Mouse (Mus musculus) brain, embryonic 14.5 days (tissue): ENCODE results near the gene Rtp2. TPM values are rescaled to one million over a fixed set of nuclear protein-coding genes. Genes with fewer than 3 reads are reported as not detected.
A peak's percentile ranks its signal among the peaks of the same experiment; 100 is the strongest.
"Not testable (repeated sequence)": the region's sequence is repeated elsewhere in the genome, so short reads cannot be mapped to it uniquely, and the experiment has no call there.

Source experiments
- DNase-seq: peaks from one replicate; pipeline ENCODE4 v3.0.0-alpha.2; 2011; ENCODE audit warnings: low read depth
- CTCF ChIP-seq: fragments of 200-500 bp; IDR thresholded peaks from 2 replicates; pipeline ENCODE4 v1.5.1; 2012; ENCODE audit warnings: inconsistent platforms, mild to moderate bottlenecking, moderate library complexity, borderline replicate concordance; ENCODE audit not compliant: insufficient read depth, insufficient read length; ENCODE audit errors: extremely low read depth
- POLR2A ChIP-seq: fragments of 200-500 bp; IDR thresholded peaks from 2 replicates; pipeline ENCODE4 v1.6.1; 2012; ENCODE audit warnings: mild to moderate bottlenecking, inconsistent platforms, borderline replicate concordance; ENCODE audit not compliant: poor library complexity, insufficient read depth, insufficient read length, severe bottlenecking; ENCODE audit errors: extremely low read depth
- polyA plus RNA-seq: library from polyadenylated mRNA; depleted of rRNA; stranded (reverse); fragments of >200 nt; gene quantifications from 2 replicates; pipeline ENCODE4 v1.2.3, GENCODE M21; 2012

The Rtp2 gene
- polyA plus RNA-seq, 1 experiment, result 0.07 TPM

DNA sequence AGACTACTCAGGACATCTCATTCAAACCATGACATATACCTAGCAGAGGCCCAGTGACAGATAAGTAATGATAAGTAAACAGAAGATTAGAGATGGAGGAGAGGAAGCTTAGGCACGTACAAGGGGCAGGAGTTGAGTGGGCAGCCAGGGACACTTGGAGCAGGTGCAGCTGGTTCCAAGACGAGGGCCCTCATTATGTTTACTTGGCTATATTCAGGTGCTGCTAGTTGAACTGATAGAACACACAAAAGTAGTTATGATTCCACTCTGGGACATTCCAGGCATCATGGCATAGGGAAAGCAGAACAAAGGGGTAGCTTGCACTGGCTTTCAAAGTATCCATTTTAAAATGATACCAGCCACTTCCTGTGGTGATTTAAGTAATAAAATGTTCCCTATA lies 2.2 kb upstream of the Rtp2 start:
- no peak for DNase-seq
- TF ChIP-seq CTCF (no peak), POLR2A (no peak)

GRCm38 (mm10) chr16:23931275-23931674 lies 919 bp downstream of the Rtp2 start:
- DNase-seq, result peak; percentile 11
- TF ChIP-seq POLR2A, result no peak
- no peak for TF ChIP-seq CTCF

DNA sequence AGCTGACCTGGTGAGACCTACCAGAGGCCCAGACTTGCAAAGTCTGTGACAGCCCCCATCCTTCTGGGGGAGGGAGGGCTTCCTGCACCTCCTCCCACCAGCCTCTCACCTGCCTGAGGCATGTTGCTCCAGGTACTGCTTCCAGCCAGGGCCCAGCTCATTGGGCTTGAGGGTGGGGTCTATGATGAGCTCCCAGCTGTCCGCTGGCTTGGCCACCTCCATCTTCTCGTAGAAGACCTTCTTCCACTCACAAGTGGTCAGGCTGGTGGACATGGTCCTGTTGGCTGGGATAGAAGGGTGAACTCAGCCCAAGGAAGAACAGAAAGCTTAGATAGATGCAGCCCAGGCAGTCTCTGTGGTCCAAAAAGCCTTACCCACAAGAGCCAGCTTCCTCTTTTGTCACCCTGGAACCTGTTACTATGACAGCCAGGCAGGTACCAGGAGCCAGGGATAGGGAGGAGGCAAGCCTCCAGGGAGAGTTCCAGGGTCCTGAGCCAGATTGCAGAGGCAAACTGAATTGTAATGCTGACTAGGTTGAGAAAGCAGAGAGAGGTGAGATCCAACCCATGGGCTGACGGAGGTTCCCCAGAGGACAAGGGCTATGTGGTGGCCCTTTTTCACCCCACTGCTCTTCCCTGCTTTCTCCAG lies 1.6 kb downstream of the Rtp2 start:
- TF ChIP-seq CTCF (no peak), POLR2A (no peak)
- no peak for DNase-seq

DNA sequence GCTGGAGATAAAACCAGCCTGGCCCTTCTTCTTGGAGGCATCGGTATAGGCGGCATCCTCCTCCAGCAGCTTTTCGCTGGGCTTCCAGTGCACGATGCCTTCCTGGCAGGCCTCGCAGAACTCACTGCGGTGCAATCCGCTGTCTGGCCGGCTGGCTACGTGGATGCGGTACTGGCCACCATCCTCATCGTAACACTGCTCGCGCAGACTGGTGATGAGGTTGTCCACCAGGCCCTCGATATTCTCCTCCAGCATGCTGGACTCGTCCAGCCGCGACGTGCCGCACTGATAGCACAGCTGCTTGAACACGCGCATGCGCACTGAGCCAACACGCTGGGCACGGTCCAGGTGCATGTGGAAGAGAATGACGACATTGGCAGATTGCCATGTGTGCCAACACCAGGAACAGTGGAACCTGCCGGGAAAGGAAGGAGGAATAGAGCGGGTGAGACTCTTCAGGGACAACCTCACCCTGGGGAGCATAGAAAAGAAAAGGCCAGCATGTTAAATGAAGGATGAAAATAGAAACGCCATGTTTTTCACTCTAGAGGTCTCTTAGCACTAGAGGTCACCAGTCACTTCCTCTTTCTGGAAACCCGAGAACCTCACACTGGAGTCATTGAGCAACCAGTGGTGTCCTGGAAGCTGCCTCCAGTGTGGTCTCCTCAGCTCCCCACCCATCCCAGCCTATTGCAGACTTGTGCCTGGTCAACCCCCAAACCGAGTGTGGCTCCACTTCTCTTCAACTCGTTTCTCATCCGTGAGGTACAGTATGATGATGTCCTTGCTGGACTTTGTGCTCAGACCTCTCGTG lies 4.7 kb downstream of the Rtp2 start:
- TF ChIP-seq POLR2A (no peak), CTCF (no peak)

GRCm38 (mm10) chr16:23922906-23923305 lies 9.3 kb downstream of the Rtp2 start:
- TF ChIP-seq POLR2A (no peak), CTCF (no peak)
- no peak for DNase-seq

More for the DNA sequence above, 4.7 kb downstream of the Rtp2 start:
- DNase-seq, result peak; percentile 7

- no peak for DNase-seq
- no peak for TF ChIP-seq POLR2A
- no peak for TF ChIP-seq CTCF
Observed at GRCm38 (mm10) chr16:23921697-23922096, 10.5 kb downstream of the Rtp2 start.

DNA sequence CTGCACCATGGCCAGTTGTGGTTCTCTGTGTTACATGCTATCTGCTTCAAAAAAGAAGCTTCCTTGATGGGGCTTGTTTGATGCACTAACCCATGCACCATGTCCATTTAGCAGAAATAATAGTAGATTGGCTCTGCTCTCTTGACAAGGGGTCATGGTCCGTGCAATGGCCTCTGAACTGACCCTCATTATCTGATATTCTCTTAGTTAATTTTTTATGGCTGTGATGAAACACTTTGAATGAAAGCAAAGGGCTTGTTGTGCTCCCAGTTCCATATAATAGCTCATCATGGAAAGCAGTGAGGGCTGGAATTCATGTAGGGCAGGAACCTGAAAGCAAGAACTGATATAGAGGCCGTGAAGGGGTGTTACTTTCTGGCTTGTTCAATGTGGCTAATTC lies 12.8 kb downstream of the Rtp2 start:
- no peak for DNase-seq
- no peak for TF ChIP-seq CTCF
- TF ChIP-seq POLR2A, result no peak

DNA sequence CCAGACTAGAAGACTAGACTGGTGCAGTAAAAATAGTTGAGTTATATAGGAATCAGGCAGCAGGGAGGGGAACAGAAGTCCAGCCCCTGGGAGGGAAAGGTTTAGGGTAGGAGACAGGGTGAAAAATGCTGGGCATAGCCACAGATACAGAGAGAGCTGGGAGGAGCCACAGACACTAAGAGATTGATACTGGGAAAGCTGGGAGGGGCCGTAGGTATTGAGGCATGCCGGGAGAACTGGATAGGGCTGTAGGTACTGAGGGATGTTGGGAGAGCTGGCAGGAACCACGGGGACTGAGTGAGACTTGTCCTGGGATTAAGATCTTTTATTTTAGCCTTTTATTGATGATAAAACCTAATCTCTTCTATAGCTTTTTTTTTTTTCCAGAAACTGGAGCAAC lies 18.8 kb downstream of the Rtp2 start:
- TF ChIP-seq POLR2A, result no peak
- DNase-seq, result no peak

DNA sequence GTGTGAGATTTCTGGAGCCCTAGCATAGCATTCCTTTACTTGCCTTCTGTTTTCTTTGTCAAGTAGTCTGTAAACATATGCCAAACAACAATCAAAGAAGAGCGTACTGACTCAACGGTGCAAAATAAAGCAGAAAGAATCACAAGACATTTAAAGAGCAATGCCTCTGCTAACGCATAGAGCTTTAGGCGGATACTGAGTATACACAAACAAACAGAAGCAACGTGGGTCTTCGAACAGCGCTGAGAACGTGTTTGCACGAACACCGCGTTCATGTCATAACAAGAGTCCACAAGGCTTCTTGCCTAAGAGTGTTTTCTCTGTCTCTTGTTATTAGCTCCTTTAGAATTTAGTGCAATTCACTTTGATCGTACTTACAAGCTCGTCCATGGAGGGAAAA lies 19.5 kb downstream of the Rtp2 start:
- TF ChIP-seq CTCF (no peak), POLR2A (no peak)
- DNase-seq, result peak; percentile 13

DNA sequence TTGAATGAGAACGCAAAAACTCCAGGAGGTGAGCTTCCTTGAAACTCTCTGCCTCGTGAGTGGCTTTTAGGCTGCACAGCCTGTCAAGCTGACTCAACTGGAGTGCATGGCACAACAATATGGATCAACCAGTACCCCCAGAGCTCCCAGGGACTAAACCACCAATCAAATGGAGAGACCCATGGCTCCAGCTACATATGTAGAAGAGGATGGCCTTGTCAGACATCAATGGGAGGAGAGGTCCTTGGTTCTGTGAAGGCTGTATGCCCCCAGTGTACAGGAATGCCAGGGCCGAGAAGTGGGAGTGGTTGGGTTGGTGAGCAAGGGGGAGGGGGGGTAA lies 23.2 kb downstream of the Rtp2 start:
- DNase-seq, result not testable (repeated sequence)

DNA sequence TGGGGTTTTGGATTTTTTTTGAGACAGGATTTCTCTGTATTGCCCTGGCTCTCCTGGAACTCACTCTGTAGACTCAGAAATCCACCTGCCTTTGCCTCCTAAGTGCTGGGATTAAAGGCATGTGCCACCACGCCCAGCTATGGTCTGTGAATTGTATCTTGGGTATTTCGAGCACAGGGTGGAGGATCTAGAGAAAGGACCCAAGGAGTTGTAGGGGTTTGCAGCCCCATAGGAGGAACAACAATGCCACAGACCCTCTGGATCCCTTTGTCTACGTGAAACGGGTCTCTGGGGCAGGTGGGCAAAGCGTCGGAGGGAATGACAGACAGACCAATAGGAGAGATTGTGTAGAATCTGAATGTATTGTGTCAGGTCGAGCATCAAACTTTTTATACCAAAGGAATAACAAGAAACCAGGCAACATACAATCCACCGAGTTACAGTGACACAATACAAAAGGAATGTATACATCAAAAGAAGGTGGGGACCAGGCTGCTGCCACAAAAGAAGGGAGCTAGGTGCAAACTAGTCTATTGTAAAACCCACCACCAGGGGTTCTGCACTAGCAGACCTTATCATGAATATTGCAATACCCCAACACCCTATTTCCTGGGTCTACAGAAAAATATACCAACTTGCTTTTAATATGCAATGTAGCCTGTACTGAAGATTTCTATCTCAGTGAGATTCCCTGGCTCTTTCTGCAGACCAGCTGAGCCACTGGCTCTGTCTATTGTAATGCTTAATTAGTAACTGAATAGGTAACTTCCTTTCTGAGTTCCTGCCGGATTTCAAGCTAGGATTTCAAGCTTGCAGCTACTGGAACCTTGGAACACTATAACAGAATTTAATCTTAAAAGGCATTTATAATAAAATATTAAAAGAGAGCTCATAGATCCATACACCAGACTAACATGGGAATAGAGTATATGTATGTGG lies 23.8 kb downstream of the Rtp2 start:
- not testable (repeated sequence) for DNase-seq

GRCm38 (mm10) chr16:23906586-23906985 lies 25.6 kb downstream of the Rtp2 start:
- DNase-seq, result not testable (repeated sequence)
